Mouse (Mus musculus) CH12.LX (cell line): ENCODE measurements around the gene Ddb2.

Experiments
- EP300 ChIP-seq: IDR thresholded peaks from 2 replicates; pipeline ENCODE4 v1.6.1; 2011; ENCODE audit warnings: low read length, improper control_type of control experiment
- SIN3A ChIP-seq: IDR thresholded peaks from 2 replicates; pipeline ENCODE4 v1.6.1; 2012; ENCODE audit warnings: low read length, improper control_type of control experiment, inconsistent platforms

DNA sequence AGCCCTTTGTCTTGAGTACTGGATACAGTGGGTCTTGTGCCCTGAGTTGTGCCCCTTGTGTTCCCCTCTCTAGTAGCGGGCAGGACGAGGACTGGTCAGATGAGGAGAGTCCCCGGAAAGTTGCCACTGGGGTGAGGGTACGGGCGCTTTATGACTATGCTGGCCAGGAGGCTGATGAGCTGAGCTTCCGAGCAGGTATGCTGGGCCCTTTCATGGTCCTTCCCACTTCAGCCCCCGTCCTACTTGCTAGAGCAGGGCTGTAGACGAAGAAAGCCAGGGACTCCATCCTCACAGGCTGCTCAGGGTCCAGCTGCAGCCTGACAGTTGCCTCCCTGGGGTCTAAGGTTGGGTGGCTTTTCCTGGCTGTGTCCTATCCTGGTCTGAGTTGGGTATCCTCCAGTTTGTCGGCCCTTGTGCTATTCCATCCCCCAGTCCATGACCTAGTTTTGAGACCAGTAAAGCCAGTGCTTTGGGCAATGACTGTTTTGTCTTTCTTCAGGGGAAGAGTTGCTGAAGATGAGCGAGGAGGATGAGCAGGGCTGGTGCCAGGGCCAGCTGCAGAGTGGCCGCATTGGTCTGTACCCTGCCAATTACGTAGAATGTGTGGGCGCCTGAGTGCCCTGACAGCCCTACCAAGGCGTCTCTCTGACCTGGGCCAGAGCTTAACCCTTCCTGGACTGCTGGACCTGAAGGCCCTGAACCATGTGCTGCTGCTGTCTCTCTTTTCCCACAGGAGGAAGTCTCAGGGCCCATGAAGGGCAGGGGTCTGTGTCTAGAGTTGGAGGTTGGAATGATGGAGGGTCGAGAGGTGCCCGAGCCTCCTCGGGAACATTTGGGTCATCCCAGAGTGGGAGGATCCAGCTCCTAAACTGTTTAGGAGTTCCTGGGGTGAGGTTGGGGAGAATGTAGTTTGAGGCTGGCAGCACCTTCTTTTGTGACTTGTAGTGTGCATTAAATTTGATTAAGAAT lies 27.2 kb upstream of the Ddb2 start:
- TF ChIP-seq SIN3A (no peak), EP300 (no peak)
